Mouse (Mus musculus) liver, adult 2 months (tissue): ENCODE measurements around the gene Fcf1. TPM values are rescaled to one million over a fixed set of nuclear protein-coding genes. Genes with fewer than 3 reads are reported as not detected.

Experiments
- DNase-seq: peaks from one replicate; pipeline ENCODE4 v3.0.0-alpha.2; 2011; ENCODE audit warnings: low read depth, low spot score; ENCODE audit errors: extremely low read depth
- H3K27ac ChIP-seq: fragments of 200-500 bp; replicated peaks from 2 replicates; pipeline ENCODE4 v1.5.1; 2012; ENCODE audit warnings: low read depth, mild to moderate bottlenecking, control low read depth, inconsistent platforms, low read length; ENCODE audit not compliant: insufficient read depth
- H3K27me3 ChIP-seq: fragments of 200-500 bp; 2 replicates; pipeline ENCODE4 v1.6.1; 2012; ENCODE audit warnings: mild to moderate bottlenecking, moderate library complexity, low read length, inconsistent platforms; ENCODE audit not compliant: control insufficient read depth, insufficient read depth
- H3K36me3 ChIP-seq: fragments of 200-500 bp; 2 replicates; pipeline ENCODE4 v1.6.1; 2012; ENCODE audit warnings: low read length, inconsistent platforms; ENCODE audit not compliant: control insufficient read depth, insufficient read depth
- H3K4me1 ChIP-seq: fragments of 200-500 bp; 2 replicates; pipeline ENCODE4 v1.6.1; 2011; ENCODE audit warnings: low read length; ENCODE audit not compliant: control insufficient read depth, insufficient read depth
- H3K4me3 ChIP-seq: fragments of 200-500 bp; 2 replicates; pipeline ENCODE4 v1.5.1; 2011; ENCODE audit warnings: low read depth, mild to moderate bottlenecking, control low read depth, low read length, moderate library complexity; ENCODE audit not compliant: insufficient read depth
- H3K79me2 ChIP-seq: fragments of 200-500 bp; 2 replicates; pipeline ENCODE4 v1.6.1; 2012; ENCODE audit warnings: inconsistent platforms, mild to moderate bottlenecking, low read length, moderate library complexity; ENCODE audit not compliant: control insufficient read depth, insufficient read depth
- H3K9ac ChIP-seq: fragments of 200-500 bp; 2 replicates; pipeline ENCODE4 v1.6.1; 2012; ENCODE audit warnings: low read depth, mild to moderate bottlenecking, control low read depth, inconsistent platforms, low read length
- CTCF ChIP-seq: fragments of 200-500 bp; IDR thresholded peaks from 2 replicates; pipeline ENCODE4 v1.5.1; 2011; ENCODE audit warnings: low read depth, low read length, control low read depth
- POLR2A ChIP-seq: fragments of 200-500 bp; IDR thresholded peaks from 2 replicates; pipeline ENCODE4 v1.6.1; 2011; ENCODE audit warnings: low read length, control low read depth; ENCODE audit not compliant: insufficient read depth; ENCODE audit errors: extremely low read depth
- WGBS: fragments of 180-500 bp; shearing (Covaris S2); methylation state at CpG from one replicate; pipeline ENCODE4 v1.1.7; 2018; 5-methylcytosine and 5-hydroxymethylcytosine counted together
- polyA plus RNA-seq: library from polyadenylated mRNA; depleted of rRNA; stranded (reverse); fragments of >200 nt; gene quantifications from 2 replicates; pipeline ENCODE4 v1.2.3, GENCODE M21; 2012
- total RNA-seq: library from RNA; depleted of rRNA; stranded (reverse); fragments of >200 nt; gene quantifications from 2 replicates; pipeline ENCODE4 v1.2.3, GENCODE M21; 2014

Gene Fcf1
- total and polyA plus RNA-seq, 2 experiments, result 23.2 to 59.7 TPM

DNA sequence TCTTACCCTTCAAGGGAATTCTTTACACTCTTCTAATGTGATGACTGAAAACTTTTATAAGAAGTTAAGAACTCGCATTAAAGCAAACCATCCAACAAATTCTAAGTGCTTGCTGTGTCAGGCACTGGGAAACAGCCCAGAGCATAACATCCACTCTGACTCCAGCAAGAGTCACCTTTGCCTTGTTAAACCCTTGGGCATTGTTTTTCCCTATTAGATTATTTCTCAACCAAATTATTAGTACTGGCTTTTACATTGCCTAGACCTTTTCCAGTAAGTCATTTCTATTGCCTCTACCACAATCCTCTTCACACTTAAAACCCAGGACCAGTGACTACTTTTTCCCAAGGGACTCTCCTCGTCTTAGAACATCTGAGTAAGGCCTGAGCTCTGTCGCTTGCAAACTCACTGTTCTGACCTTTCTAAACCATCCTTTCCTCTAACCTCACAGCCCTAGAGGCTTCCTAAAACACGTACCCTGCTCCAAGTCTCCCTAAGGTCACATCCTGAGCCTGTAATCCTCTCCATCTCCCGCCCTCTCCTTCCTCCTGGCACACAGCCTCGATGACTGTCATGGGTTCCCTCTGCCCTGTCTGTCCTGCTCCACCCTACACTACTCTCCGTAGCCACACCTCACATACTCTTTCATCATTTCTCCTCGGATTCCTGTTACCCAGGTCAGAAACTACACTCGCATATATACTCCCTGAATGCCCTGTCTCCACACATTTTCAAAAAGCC is 25.7 kb upstream of the Fcf1 start:
- Histone ChIP-seq H3K9ac (no peak overlapping the region), H3K36me3 (peaks cover 18% of the 10 kb centered on the region), H3K4me1 (peaks cover 36% of the 10 kb centered on the region), H3K27me3 (no peaks in the 10 kb centered on the region), H3K27ac (no peak overlapping the region), H3K4me3 (no peak overlapping the region), H3K79me2 (no peaks in the 10 kb centered on the region; the same call in 1 of the 2 replicates)
- DNase-seq, result peak; percentile 60
- WGBS, result 60% methylated on average over 9 of the region's 9 CpGs
- no peak for TF ChIP-seq POLR2A
- no peak for TF ChIP-seq CTCF

DNA sequence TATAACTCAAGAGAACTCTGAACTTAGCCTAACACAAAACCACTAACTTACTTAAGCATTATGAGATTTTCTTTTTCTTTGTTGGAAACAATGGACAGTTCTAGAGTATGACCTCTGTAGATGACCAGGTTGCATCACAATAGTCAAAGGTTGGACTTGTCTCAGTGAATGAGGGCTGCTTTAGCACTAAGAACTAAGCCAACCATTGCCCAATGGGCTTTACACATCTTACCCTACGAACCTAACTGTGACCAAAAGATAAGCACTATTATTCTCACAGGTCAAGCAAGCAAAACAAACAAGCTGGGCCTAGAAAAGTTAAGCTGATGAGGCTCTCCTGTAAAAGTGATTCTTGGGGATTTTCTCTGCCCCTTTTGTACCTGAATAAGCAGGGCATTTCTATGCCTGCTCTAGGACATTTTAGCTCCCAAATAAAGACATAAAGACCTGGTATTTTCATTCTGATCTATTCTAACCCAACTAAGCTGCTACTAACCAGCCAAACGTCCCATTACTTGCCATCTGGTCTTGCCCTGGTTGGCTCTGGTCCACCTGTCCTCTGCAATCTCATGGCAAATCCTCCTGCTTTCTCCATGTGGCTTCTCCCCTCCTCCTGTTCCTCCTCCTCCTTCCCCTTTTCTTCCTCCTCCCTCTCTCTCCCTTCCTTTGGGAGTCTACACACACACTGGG is 22.7 kb upstream of the Fcf1 start:
- Histone ChIP-seq H3K36me3 (peaks cover 13% of the 10 kb centered on the region), H3K27me3 (no peaks in the 10 kb centered on the region), H3K27ac (peak overlapping the region; percentile 89), H3K4me1 (peaks cover 33% of the 10 kb centered on the region), H3K4me3 (no peak overlapping the region), H3K9ac (no peak overlapping the region), H3K79me2 (no peaks in the 10 kb centered on the region; the same call in 1 of the 2 replicates)
- TF ChIP-seq POLR2A (no peak), CTCF (no peak)
- peak; percentile 99 for DNase-seq
- WGBS, result 15% methylated on average over 2 of the region's 2 CpGs

DNA sequence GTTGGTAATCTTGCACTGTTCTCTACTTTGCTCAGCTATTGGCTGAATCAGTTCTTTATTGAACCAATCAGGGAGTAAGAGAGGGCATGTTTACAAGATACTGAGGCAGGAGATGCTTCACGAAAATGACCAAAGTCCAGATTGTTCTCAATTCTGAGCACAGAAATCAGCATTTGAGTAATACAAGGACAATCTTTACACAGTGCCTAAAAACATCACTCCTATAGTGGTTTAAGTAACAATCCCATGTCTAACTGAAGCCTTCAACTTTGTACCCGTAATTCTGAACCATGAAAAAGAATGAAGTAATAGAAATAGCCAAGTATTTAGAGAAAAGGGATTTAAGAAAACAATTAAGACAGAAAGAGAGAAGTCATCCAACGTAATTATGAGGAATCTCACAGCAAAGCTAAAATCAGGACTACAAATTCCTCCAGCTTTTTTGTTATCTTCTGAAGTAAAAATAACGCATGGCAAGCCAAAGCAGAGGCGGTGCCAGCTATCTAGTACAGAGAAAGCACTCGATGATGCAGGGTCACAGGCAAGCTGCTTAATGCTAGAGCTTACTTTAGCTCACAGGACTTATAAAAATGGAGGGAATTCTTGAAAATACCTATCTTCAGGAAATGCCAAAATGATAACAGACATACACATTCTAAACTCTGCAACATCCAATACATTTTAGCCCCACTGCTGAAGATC is 22.0 kb upstream of the Fcf1 start:
- H3K36me3 ChIP-seq, result peaks cover 13% of the 10 kb centered on the region
- H3K4me3 ChIP-seq, result no peak overlapping the region
- H3K27me3 ChIP-seq, result no peaks in the 10 kb centered on the region
- WGBS, result 43% methylated on average over 6 of the region's 6 CpGs
- no peak for TF ChIP-seq POLR2A
- no peak for TF ChIP-seq CTCF
- H3K79me2 ChIP-seq, result no peaks in the 10 kb centered on the region; the same call in 1 of the 2 replicates
- H3K27ac ChIP-seq, result peak overlapping the region; percentile 89
- peaks cover 28% of the 10 kb centered on the region for H3K4me1 ChIP-seq
- no peak overlapping the region for H3K9ac ChIP-seq
- peak; percentile 90 for DNase-seq

DNA sequence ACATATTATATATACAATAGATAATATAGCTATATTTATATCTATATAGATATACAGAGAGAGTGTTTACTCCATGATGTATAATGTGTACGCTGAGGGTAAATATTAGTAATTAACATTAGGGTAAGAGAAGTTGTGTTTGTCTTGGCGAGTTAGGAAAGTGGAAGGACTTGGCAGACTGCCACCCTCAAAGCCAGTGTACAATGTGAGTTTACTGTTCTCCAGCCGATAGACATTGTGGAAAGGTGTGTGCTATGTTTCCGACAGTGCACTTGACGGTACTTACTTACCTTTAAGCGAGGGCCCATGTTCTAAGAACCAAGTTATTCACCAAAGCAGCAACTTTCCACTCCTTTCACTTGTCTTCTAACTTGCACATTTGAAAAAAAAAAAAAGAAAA is 19.9 kb upstream of the Fcf1 start:
- H3K27ac ChIP-seq, result no peak overlapping the region
- TF ChIP-seq CTCF, result no peak
- TF ChIP-seq POLR2A, result no peak
- H3K27me3 ChIP-seq, result no peaks in the 10 kb centered on the region
- no peaks in the 10 kb centered on the region; the same call in 1 of the 2 replicates for H3K79me2 ChIP-seq
- peaks cover 18% of the 10 kb centered on the region for H3K4me1 ChIP-seq
- no peak overlapping the region for H3K4me3 ChIP-seq
- peak; percentile 80 for DNase-seq
- 26% methylated on average over 6 of the region's 6 CpGs for WGBS
- H3K36me3 ChIP-seq, result peaks cover 13% of the 10 kb centered on the region
- H3K9ac ChIP-seq, result no peak overlapping the region

DNA sequence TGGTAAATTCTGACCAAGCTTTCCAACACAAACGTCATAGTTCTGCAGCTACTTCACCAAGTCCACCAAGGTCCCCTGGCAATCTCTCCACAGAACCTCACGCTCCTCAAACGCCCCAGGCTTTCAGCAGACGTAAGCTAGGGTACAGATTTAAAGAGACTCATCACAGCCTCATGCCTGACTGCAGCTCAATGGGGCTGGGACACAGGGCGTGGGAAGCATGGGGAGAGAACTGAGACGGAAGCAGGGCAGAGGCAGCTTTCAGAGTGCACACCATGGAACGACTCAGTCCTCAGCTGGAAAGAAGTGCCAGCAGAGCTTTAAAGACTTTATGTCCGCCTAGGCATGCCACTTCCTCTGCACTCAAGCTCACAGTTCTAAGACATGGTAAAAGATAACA is 19.2 kb upstream of the Fcf1 start:
- Histone ChIP-seq H3K79me2 (no peaks in the 10 kb centered on the region; the same call in 1 of the 2 replicates), H3K4me3 (no peak overlapping the region), H3K4me1 (peaks cover 18% of the 10 kb centered on the region), H3K27ac (peak overlapping the region; percentile 6; the same call in 1 of the 2 replicates), H3K36me3 (peaks cover 13% of the 10 kb centered on the region), H3K27me3 (no peaks in the 10 kb centered on the region), H3K9ac (no peak overlapping the region)
- 69% methylated on average over 8 of the region's 8 CpGs for WGBS
- no peak for DNase-seq
- TF ChIP-seq POLR2A (no peak), CTCF (no peak)
